Mouse (Mus musculus): ENCODE results near the gene Osbpl5.
"Not testable (repeated sequence)": the region's sequence is repeated elsewhere in the genome, so short reads cannot be mapped to it uniquely, and the experiment has no call there.

Gene Osbpl5

GRCm38 (mm10) chr7:143643949-143644348 is 112.8 kb downstream of the Osbpl5 start:
- DNase-seq (ENCODE audit: low spot score) = not testable (repeated sequence)
